Mouse (Mus musculus): ENCODE data around the gene Cfi.

GRCm38 (mm10) chr3:129824146-129824545, 11.5 kb upstream of the Cfi start:
- TF ChIP-seq CTCF (IDR thresholded peaks at IDR 0.05; ENCODE audit: borderline replicate concordance, extremely low read depth, insufficient read depth, insufficient read length) (no peak), POLR2A (IDR thresholded peaks at IDR 0.05; ENCODE audit: borderline replicate concordance, extremely low read depth, insufficient read depth, insufficient read length, poor library complexity, severe bottlenecking) (no peak)
